Mouse (Mus musculus): Measurements from ENCODE around the gene Vsig10. TPM values are rescaled to one million over a fixed set of nuclear protein-coding genes. Genes with fewer than 3 reads are reported as not detected.

The Vsig10 gene
- polyA plus RNA-seq, 1 experiment from 2014 or later = 7.1 TPM

GRCm38 (mm10) chr5:117390895-117391294 lies 72.0 kb downstream of the Vsig10 start:
- H3K4me2 ChIP-seq = no peak overlapping the region
- no peaks in the 10 kb centered on the region; the same call in 1 of the 2 replicates for H3K9me3 ChIP-seq
- peaks cover 12% of the 10 kb centered on the region for H3K4me1 ChIP-seq
- H3K4me3 ChIP-seq = no peak overlapping the region
- 86% methylated on average over 1 of the region's 1 CpGs for WGBS
- H3K9ac ChIP-seq = no peak overlapping the region
- H3K27ac ChIP-seq = no peak overlapping the region
- no peak for ATAC-seq (ENCODE audit: insufficient number of reproducible peaks, insufficient read depth, low FRiP score, low TSS enrichment, low read depth)
- no peaks in the 10 kb centered on the region for H3K27me3 ChIP-seq
- H3K36me3 ChIP-seq = peaks cover 5% of the 10 kb centered on the region

- no peak overlapping the region for H3K9ac ChIP-seq
- 0 out of 2 replicates have a peak, but pooled peaks cover 5% of the 10 kb centered on the region for H3K4me1 ChIP-seq
- H3K27ac ChIP-seq = no peak overlapping the region
- WGBS = 92% methylated on average over 5 of the region's 5 CpGs
- H3K27me3 ChIP-seq = no peaks in the 10 kb centered on the region
- no peak for ATAC-seq (ENCODE audit: insufficient number of reproducible peaks, insufficient read depth, low FRiP score, low TSS enrichment, low read depth)
- no peak overlapping the region for H3K4me2 ChIP-seq
- H3K9me3 ChIP-seq = no peaks in the 10 kb centered on the region; the same call in 1 of the 2 replicates
- no peaks in the 10 kb centered on the region for H3K36me3 ChIP-seq
- H3K4me3 ChIP-seq = no peak overlapping the region
Observed at GRCm38 (mm10) chr5:117395834-117396233, 77.0 kb downstream of the Vsig10 start.

GRCm38 (mm10) chr5:117396596-117397014 lies 77.7 kb downstream of the Vsig10 start:
- Histone ChIP-seq H3K36me3 (no peaks in the 10 kb centered on the region), H3K9ac (no peak overlapping the region), H3K4me2 (no peak overlapping the region), H3K27ac (no peak overlapping the region), H3K4me3 (no peak overlapping the region), H3K27me3 (no peaks in the 10 kb centered on the region), H3K9me3 (no peaks in the 10 kb centered on the region; the same call in 1 of the 2 replicates), H3K4me1 (0 out of 2 replicates have a peak, but pooled peaks cover 5% of the 10 kb centered on the region)
- 59% methylated on average over 6 of the region's 6 CpGs for WGBS
- no peak for ATAC-seq (ENCODE audit: insufficient number of reproducible peaks, insufficient read depth, low FRiP score, low TSS enrichment, low read depth)

- Histone ChIP-seq H3K4me1 (0 out of 2 replicates have a peak, but pooled peaks cover 5% of the 10 kb centered on the region), H3K36me3 (no peaks in the 10 kb centered on the region), H3K4me3 (no peak overlapping the region), H3K27ac (no peak overlapping the region), H3K27me3 (no peaks in the 10 kb centered on the region), H3K9me3 (no peaks in the 10 kb centered on the region; the same call in 1 of the 2 replicates), H3K9ac (no peak overlapping the region), H3K4me2 (no peak overlapping the region)
- ATAC-seq (ENCODE audit: insufficient number of reproducible peaks, insufficient read depth, low FRiP score, low TSS enrichment, low read depth) = no peak
- 75% methylated on average over 6 of the region's 6 CpGs for whole genome bisulfite sequencing
Observed at GRCm38 (mm10) chr5:117397371-117397770, 78.5 kb downstream of the Vsig10 start.

GRCm38 (mm10) chr5:117398007-117398550 lies 79.2 kb downstream of the Vsig10 start:
- H3K36me3 ChIP-seq = no peaks in the 10 kb centered on the region
- WGBS = 6% methylated on average over 4 of the region's 5 CpGs
- no peak overlapping the region for H3K4me2 ChIP-seq
- H3K27me3 ChIP-seq = no peaks in the 10 kb centered on the region
- no peak overlapping the region for H3K4me3 ChIP-seq
- 0 out of 2 replicates have a peak, but pooled peaks cover 5% of the 10 kb centered on the region for H3K4me1 ChIP-seq
- no peaks in the 10 kb centered on the region; the same call in 1 of the 2 replicates for H3K9me3 ChIP-seq
- no peak overlapping the region for H3K27ac ChIP-seq
- no peak overlapping the region for H3K9ac ChIP-seq
- no peak for ATAC-seq (ENCODE audit: insufficient number of reproducible peaks, insufficient read depth, low FRiP score, low TSS enrichment, low read depth)

GRCm38 (mm10) chr5:117399281-117399680 lies 80.4 kb downstream of the Vsig10 start:
- 70% methylated on average over 9 of the region's 9 CpGs for WGBS
- Histone ChIP-seq H3K4me3 (no peak overlapping the region), H3K9me3 (no peaks in the 10 kb centered on the region), H3K4me1 (0 out of 2 replicates have a peak, but pooled peaks cover 5% of the 10 kb centered on the region), H3K9ac (no peak overlapping the region), H3K27ac (no peak overlapping the region), H3K36me3 (no peaks in the 10 kb centered on the region), H3K4me2 (no peak overlapping the region), H3K27me3 (no peaks in the 10 kb centered on the region)
- no peak for ATAC-seq (ENCODE audit: insufficient number of reproducible peaks, insufficient read depth, low FRiP score, low TSS enrichment, low read depth)

GRCm38 (mm10) chr5:117403609-117404008 lies 84.7 kb downstream of the Vsig10 start:
- 79% methylated on average over 8 of the region's 8 CpGs for WGBS

More at GRCm38 (mm10) chr5:117403609-117404008, 84.7 kb downstream of the Vsig10 start:
- no peaks in the 10 kb centered on the region for H3K9me3 ChIP-seq
- no peak overlapping the region for H3K9ac ChIP-seq
- H3K36me3 ChIP-seq = no peaks in the 10 kb centered on the region
- no peaks in the 10 kb centered on the region for H3K27me3 ChIP-seq
- no peak overlapping the region for H3K4me3 ChIP-seq
- H3K27ac ChIP-seq = no peak overlapping the region
- H3K4me2 ChIP-seq = no peak overlapping the region
- ATAC-seq (ENCODE audit: insufficient number of reproducible peaks, insufficient read depth, low FRiP score, low TSS enrichment, low read depth) = no peak
- no peaks in the 10 kb centered on the region for H3K4me1 ChIP-seq

Other genes with a start within 250 kb of the Vsig10 start
- gene Suds3, start 203.0 kb upstream of the Vsig10 start, polyA plus RNA-seq (2015; fragmentation: Nextera tagmentation; extraction: Ambion mirVana) = 87.8 and 89.7 TPM in 2 replicates
- 14.3 and 16.3 TPM in 2 replicates for gene Taok3, start 199.0 kb upstream of the Vsig10 start, polyA plus RNA-seq (2015; fragmentation: Nextera tagmentation; extraction: Ambion mirVana)
- 780 and 876 TPM in 2 replicates for gene Pebp1, start 31.5 kb upstream of the Vsig10 start, polyA plus RNA-seq (2015; fragmentation: Nextera tagmentation; extraction: Ambion mirVana)
- 46.1 and 51.7 TPM in 2 replicates for gene Wsb2, start 38.2 kb downstream of the Vsig10 start, polyA plus RNA-seq (2015; fragmentation: Nextera tagmentation; extraction: Ambion mirVana)
- gene Rfc5, start 70.0 kb downstream of the Vsig10 start, polyA plus RNA-seq (2015; fragmentation: Nextera tagmentation; extraction: Ambion mirVana) = 87.7 and 103 TPM in 2 replicates
- 0.41 and 0.52 TPM in 2 replicates for gene Ksr2, start 94.9 kb downstream of the Vsig10 start, polyA plus RNA-seq (2015; fragmentation: Nextera tagmentation; extraction: Ambion mirVana)